Mouse (Mus musculus): ENCODE measurements around the gene Lpcat2.

- TF ChIP-seq POLR2A (IDR thresholded peaks at IDR 0.05; ENCODE audit: control insufficient read depth, low read depth, low read length) (no peak), CTCF (IDR thresholded peaks at IDR 0.05; ENCODE audit: control insufficient read depth, insufficient read depth, insufficient replicate concordance, low read depth, low read length) (no peak)
Observed at GRCm38 (mm10) chr8:92846684-92847083, 8.5 kb upstream of the Lpcat2 start.

All from testis, adult 2 months (tissue).